Mouse (Mus musculus): ENCODE results near the gene Daxx. TPM values are rescaled to one million over a fixed set of nuclear protein-coding genes. Genes with fewer than 3 reads are reported as not detected.
"Not testable (repeated sequence)": the region's sequence is repeated elsewhere in the genome, so short reads cannot be mapped to it uniquely, and the experiment has no call there.

Gene Daxx
- polyA plus RNA-seq, 1 experiment from 2014 or later, result 41.8 TPM

- Histone ChIP-seq H3K4me1 (replicated peaks; ENCODE audit: control insufficient read depth, insufficient read depth, low read length) (peaks cover 48% of the 10 kb centered on the region), H3K4me3 (ENCODE audit: low read depth, low read length) (peak overlapping the region; percentile 45), H3K36me3 (ENCODE audit: control insufficient read depth, insufficient read depth, low read length) (peaks cover 50% of the 10 kb centered on the region), H3K4me2 (ENCODE audit: low read length) (peak overlapping the region; percentile 82)
- not testable (repeated sequence) for H3K27ac ChIP-seq (ENCODE audit: low read depth); DNase-seq (ENCODE audit: low spot score); H3K9ac ChIP-seq (ENCODE audit: low read length); ATAC-seq (replicated peaks; ENCODE audit: low FRiP score, low TSS enrichment, low read depth); H3K27me3 ChIP-seq (replicated peaks; ENCODE audit: control insufficient read depth, insufficient read depth, low read length); H3K9me3 ChIP-seq (ENCODE audit: control insufficient read depth, low read length)
- WGBS, result 82% methylated on average over 13 of the region's 13 CpGs
Observed at GRCm38 (mm10) chr17:33952015-33952414, 42.8 kb downstream of the Daxx start.

- peaks cover 48% of the 10 kb centered on the region for H3K4me1 ChIP-seq (replicated peaks; ENCODE audit: control insufficient read depth, insufficient read depth, low read length)
- ATAC-seq (replicated peaks; ENCODE audit: low FRiP score, low TSS enrichment, low read depth) (no peak), DNase-seq (ENCODE audit: low spot score) (no peak)
- H3K9ac ChIP-seq (ENCODE audit: low read length), result peak overlapping the region; percentile 32
- H3K27ac ChIP-seq (ENCODE audit: low read depth), result no peak overlapping the region
- WGBS, result 77% methylated on average over 4 of the region's 4 CpGs
- H3K4me2 ChIP-seq (ENCODE audit: low read length), result peak overlapping the region; percentile 99
- H3K27me3 ChIP-seq (replicated peaks; ENCODE audit: control insufficient read depth, insufficient read depth, low read length), result no peaks in the 10 kb centered on the region
- peak overlapping the region; percentile 6; the same call in 1 of the 2 replicates for H3K4me3 ChIP-seq (ENCODE audit: low read depth, low read length)
- H3K36me3 ChIP-seq (ENCODE audit: control insufficient read depth, insufficient read depth, low read length), result peaks cover 46% of the 10 kb centered on the region
- H3K9me3 ChIP-seq (ENCODE audit: control insufficient read depth, low read length), result no peaks in the 10 kb centered on the region
Observed at GRCm38 (mm10) chr17:33952879-33953278, 43.7 kb downstream of the Daxx start.

- Histone ChIP-seq H3K4me3 (ENCODE audit: low read depth, low read length) (peak overlapping the region; percentile 0; the same call in 1 of the 2 replicates), H3K9ac (ENCODE audit: low read length) (peak overlapping the region; percentile 32; the same call in 1 of the 2 replicates), H3K27me3 (replicated peaks; ENCODE audit: control insufficient read depth, insufficient read depth, low read length) (no peaks in the 10 kb centered on the region), H3K4me2 (ENCODE audit: low read length) (peak overlapping the region; percentile 99), H3K36me3 (ENCODE audit: control insufficient read depth, insufficient read depth, low read length) (peaks cover 41% of the 10 kb centered on the region), H3K9me3 (ENCODE audit: control insufficient read depth, low read length) (no peaks in the 10 kb centered on the region), H3K27ac (ENCODE audit: low read depth) (no peak overlapping the region), H3K4me1 (replicated peaks; ENCODE audit: control insufficient read depth, insufficient read depth, low read length) (peaks cover 48% of the 10 kb centered on the region)
- no peak for DNase-seq (ENCODE audit: low spot score)
- 78% methylated on average over 3 of the region's 3 CpGs for WGBS
- no peak for ATAC-seq (replicated peaks; ENCODE audit: low FRiP score, low TSS enrichment, low read depth)
Observed at GRCm38 (mm10) chr17:33953310-33953709, 44.1 kb downstream of the Daxx start.

GRCm38 (mm10) chr17:33953961-33954565 is 44.8 kb downstream of the Daxx start:
- H3K27me3 ChIP-seq (replicated peaks; ENCODE audit: control insufficient read depth, insufficient read depth, low read length), result no peaks in the 10 kb centered on the region
- ATAC-seq (replicated peaks; ENCODE audit: low FRiP score, low TSS enrichment, low read depth) (no peak), DNase-seq (ENCODE audit: low spot score) (no peak)
- H3K36me3 ChIP-seq (ENCODE audit: control insufficient read depth, insufficient read depth, low read length), result peaks cover 43% of the 10 kb centered on the region
- H3K27ac ChIP-seq (ENCODE audit: low read depth), result peak overlapping the region; percentile 92
- no peaks in the 10 kb centered on the region for H3K9me3 ChIP-seq (ENCODE audit: control insufficient read depth, low read length)
- peak overlapping the region; percentile 99 for H3K9ac ChIP-seq (ENCODE audit: low read length)
- H3K4me3 ChIP-seq (ENCODE audit: low read depth, low read length), result peak overlapping the region; percentile 99
- H3K4me2 ChIP-seq (ENCODE audit: low read length), result peak overlapping the region; percentile 99
- 46% methylated on average over 5 of the region's 5 CpGs for WGBS
- peaks cover 48% of the 10 kb centered on the region for H3K4me1 ChIP-seq (replicated peaks; ENCODE audit: control insufficient read depth, insufficient read depth, low read length)

GRCm38 (mm10) chr17:33954646-33955554 is 45.7 kb downstream of the Daxx start:
- under 1% methylated on average over 33 of the region's 33 CpGs for WGBS
- Histone ChIP-seq H3K27ac (ENCODE audit: low read depth) (peak overlapping the region; percentile 92), H3K4me3 (ENCODE audit: low read depth, low read length) (peak overlapping the region; percentile 99), H3K9me3 (ENCODE audit: control insufficient read depth, low read length) (no peaks in the 10 kb centered on the region), H3K27me3 (replicated peaks; ENCODE audit: control insufficient read depth, insufficient read depth, low read length) (no peaks in the 10 kb centered on the region), H3K36me3 (ENCODE audit: control insufficient read depth, insufficient read depth, low read length) (peaks cover 46% of the 10 kb centered on the region), H3K9ac (ENCODE audit: low read length) (peak overlapping the region; percentile 99), H3K4me1 (replicated peaks; ENCODE audit: control insufficient read depth, insufficient read depth, low read length) (peaks cover 41% of the 10 kb centered on the region), H3K4me2 (ENCODE audit: low read length) (peak overlapping the region; percentile 99)
- ATAC-seq (replicated peaks; ENCODE audit: low FRiP score, low TSS enrichment, low read depth) (peak; percentile 25), DNase-seq (ENCODE audit: low spot score) (no peak)

GRCm38 (mm10) chr17:33955555-33956214 is 46.5 kb downstream of the Daxx start, which contains the start of the genes Vps52 and Rps18:
TSS of gene Vps52 (plus strand) at chr17:33955812.
TSS of gene Rps18 (minus strand) at chr17:33956001.
- peak; percentile 80 for ATAC-seq (replicated peaks; ENCODE audit: low FRiP score, low TSS enrichment, low read depth)
- H3K9ac ChIP-seq (ENCODE audit: low read length), result peak within 1 kb of the TSS; percentile 99
- H3K36me3 ChIP-seq (ENCODE audit: control insufficient read depth, insufficient read depth, low read length), result peaks cover 52% of the 10 kb centered on the region
- peaks cover 34% of the 10 kb centered on the region for H3K4me1 ChIP-seq (replicated peaks; ENCODE audit: control insufficient read depth, insufficient read depth, low read length)
- H3K27ac ChIP-seq (ENCODE audit: low read depth), result peak within 1 kb of the TSS; percentile 92
- WGBS, result under 1% methylated on average over 50 of the region's 50 CpGs
- no peaks in the 10 kb centered on the region for H3K9me3 ChIP-seq (ENCODE audit: control insufficient read depth, low read length)
- peak; percentile 98 for DNase-seq (ENCODE audit: low spot score)
- peak within 1 kb of the TSS; percentile 99 for H3K4me2 ChIP-seq (ENCODE audit: low read length)
- peak within 1 kb of the TSS; percentile 99 for H3K4me3 ChIP-seq (ENCODE audit: low read depth, low read length)
- H3K27me3 ChIP-seq (replicated peaks; ENCODE audit: control insufficient read depth, insufficient read depth, low read length), result no peaks in the 10 kb centered on the region

- H3K4me1 ChIP-seq (replicated peaks; ENCODE audit: control insufficient read depth, insufficient read depth, low read length), result peaks cover 34% of the 10 kb centered on the region
Observed at GRCm38 (mm10) chr17:33956336-33956735, 47.1 kb downstream of the Daxx start.

GRCm38 (mm10) chr17:33957493-33957892 is 48.3 kb downstream of the Daxx start:
- H3K4me3 ChIP-seq (ENCODE audit: low read depth, low read length), result no peak overlapping the region
- peaks cover 29% of the 10 kb centered on the region for H3K4me1 ChIP-seq (replicated peaks; ENCODE audit: control insufficient read depth, insufficient read depth, low read length)
- peaks cover 62% of the 10 kb centered on the region for H3K36me3 ChIP-seq (ENCODE audit: control insufficient read depth, insufficient read depth, low read length)
- no peak overlapping the region for H3K4me2 ChIP-seq (ENCODE audit: low read length)
- H3K9me3 ChIP-seq (ENCODE audit: control insufficient read depth, low read length), result no peaks in the 10 kb centered on the region
- H3K27ac ChIP-seq (ENCODE audit: low read depth), result no peak overlapping the region
- ATAC-seq (replicated peaks; ENCODE audit: low FRiP score, low TSS enrichment, low read depth) (no peak), DNase-seq (ENCODE audit: low spot score) (no peak)
- H3K9ac ChIP-seq (ENCODE audit: low read length), result no peak overlapping the region
- WGBS, result 91% methylated on average over 6 of the region's 6 CpGs
- no peaks in the 10 kb centered on the region for H3K27me3 ChIP-seq (replicated peaks; ENCODE audit: control insufficient read depth, insufficient read depth, low read length)

More at GRCm38 (mm10) chr17:33956336-33956735, 47.1 kb downstream of the Daxx start:
- ATAC-seq (replicated peaks; ENCODE audit: low FRiP score, low TSS enrichment, low read depth) (no peak), DNase-seq (ENCODE audit: low spot score) (no peak)
- Histone ChIP-seq H3K27me3 (replicated peaks; ENCODE audit: control insufficient read depth, insufficient read depth, low read length) (no peaks in the 10 kb centered on the region), H3K4me2 (ENCODE audit: low read length) (peak overlapping the region; percentile 99), H3K9me3 (ENCODE audit: control insufficient read depth, low read length) (no peaks in the 10 kb centered on the region), H3K4me3 (ENCODE audit: low read depth, low read length) (peak overlapping the region; percentile 99), H3K27ac (ENCODE audit: low read depth) (peak overlapping the region; percentile 92), H3K36me3 (ENCODE audit: control insufficient read depth, insufficient read depth, low read length) (peaks cover 58% of the 10 kb centered on the region), H3K9ac (ENCODE audit: low read length) (peak overlapping the region; percentile 78)
- 7% methylated on average over 10 of the region's 10 CpGs for WGBS
